Mouse (Mus musculus): ENCODE results near the gene Ino80b. TPM values are rescaled to one million over a fixed set of nuclear protein-coding genes. Genes with fewer than 3 reads are reported as not detected.

Ino80b gene
- polyA plus RNA-seq, 1 experiment from 2014 or later, result 16.1 TPM

GRCm38 (mm10) chr6:83155552-83156238 is 30.5 kb upstream of the Ino80b start:
- Histone ChIP-seq H3K9me3 (no peaks in the 10 kb centered on the region), H3K27ac (peak overlapping the region; percentile 65), H3K4me3 (peak overlapping the region; percentile 68), H3K36me3 (peaks cover 15% of the 10 kb centered on the region; the same call in 1 of the 2 replicates), H3K4me1 (peaks cover 31% of the 10 kb centered on the region), H3K27me3 (ENCODE audit: insufficient read depth, poor library complexity, severe bottlenecking) (peaks cover 33% of the 10 kb centered on the region)
- 8% methylated on average over 23 of the region's 23 CpGs for WGBS
- no peak for DNase-seq (ENCODE audit: low spot score)

GRCm38 (mm10) chr6:83153485-83153884 is 28.3 kb upstream of the Ino80b start:
- WGBS, result 70% methylated on average over 5 of the region's 5 CpGs
- no peak for DNase-seq (ENCODE audit: low spot score)
- Histone ChIP-seq H3K27ac (no peak overlapping the region), H3K9me3 (no peaks in the 10 kb centered on the region), H3K4me1 (peaks cover 34% of the 10 kb centered on the region), H3K27me3 (ENCODE audit: insufficient read depth, poor library complexity, severe bottlenecking) (peaks cover 24% of the 10 kb centered on the region; the same call in 1 of the 2 replicates), H3K4me3 (no peak overlapping the region), H3K36me3 (peaks cover 36% of the 10 kb centered on the region)

- Histone ChIP-seq H3K36me3 (peaks cover 39% of the 10 kb centered on the region), H3K27me3 (ENCODE audit: insufficient read depth, poor library complexity, severe bottlenecking) (peaks cover 24% of the 10 kb centered on the region; the same call in 1 of the 2 replicates), H3K9me3 (no peaks in the 10 kb centered on the region), H3K4me3 (no peak overlapping the region), H3K27ac (no peak overlapping the region), H3K4me1 (peaks cover 34% of the 10 kb centered on the region)
- 89% methylated on average over 12 of the region's 12 CpGs for WGBS
- no peak for DNase-seq (ENCODE audit: low spot score)
Observed at GRCm38 (mm10) chr6:83153038-83153437, 27.8 kb upstream of the Ino80b start.

GRCm38 (mm10) chr6:83151721-83152120 is 26.5 kb upstream of the Ino80b start:
- H3K27ac ChIP-seq, result no peak overlapping the region
- WGBS, result 17% methylated on average over 8 of the region's 8 CpGs
- peaks cover 17% of the 10 kb centered on the region; the same call in 1 of the 2 replicates for H3K27me3 ChIP-seq (ENCODE audit: insufficient read depth, poor library complexity, severe bottlenecking)
- H3K4me3 ChIP-seq, result peak overlapping the region; percentile 16; the same call in 1 of the 2 replicates
- H3K4me1 ChIP-seq, result peaks cover 41% of the 10 kb centered on the region
- no peaks in the 10 kb centered on the region for H3K9me3 ChIP-seq
- DNase-seq (ENCODE audit: low spot score), result no peak
- H3K36me3 ChIP-seq, result peaks cover 52% of the 10 kb centered on the region

GRCm38 (mm10) chr6:83147280-83147679 is 22.0 kb upstream of the Ino80b start:
- Histone ChIP-seq H3K27me3 (ENCODE audit: insufficient read depth, poor library complexity, severe bottlenecking) (no peaks in the 10 kb centered on the region), H3K4me3 (no peak overlapping the region), H3K4me1 (peaks cover 43% of the 10 kb centered on the region), H3K36me3 (peaks cover 45% of the 10 kb centered on the region), H3K9me3 (no peaks in the 10 kb centered on the region), H3K27ac (no peak overlapping the region)
- 57% methylated on average over 7 of the region's 7 CpGs for WGBS
- no peak for DNase-seq (ENCODE audit: low spot score)

- peak overlapping the region; percentile 47; the same call in 1 of the 2 replicates for H3K27ac ChIP-seq
- no peaks in the 10 kb centered on the region for H3K9me3 ChIP-seq
- H3K36me3 ChIP-seq, result peaks cover 41% of the 10 kb centered on the region
- H3K4me1 ChIP-seq, result peaks cover 40% of the 10 kb centered on the region
- 66% methylated on average over 9 of the region's 9 CpGs for whole genome bisulfite sequencing
- no peak for DNase-seq (ENCODE audit: low spot score)
- H3K27me3 ChIP-seq (ENCODE audit: insufficient read depth, poor library complexity, severe bottlenecking), result 0 out of 2 replicates have a peak, but pooled peaks cover 5% of the 10 kb centered on the region
- no peak overlapping the region for H3K4me3 ChIP-seq
Observed at GRCm38 (mm10) chr6:83145805-83146204, 20.6 kb upstream of the Ino80b start.

GRCm38 (mm10) chr6:83145209-83145608 is 20.0 kb upstream of the Ino80b start:
- no peaks in the 10 kb centered on the region for H3K9me3 ChIP-seq
- DNase-seq (ENCODE audit: low spot score), result no peak
- H3K4me1 ChIP-seq, result peaks cover 36% of the 10 kb centered on the region
- H3K27ac ChIP-seq, result no peak overlapping the region
- H3K27me3 ChIP-seq (ENCODE audit: insufficient read depth, poor library complexity, severe bottlenecking), result 0 out of 2 replicates have a peak, but pooled peaks cover 5% of the 10 kb centered on the region
- 55% methylated on average over 2 of the region's 2 CpGs for WGBS
- no peak overlapping the region for H3K4me3 ChIP-seq
- peaks cover 38% of the 10 kb centered on the region for H3K36me3 ChIP-seq

- no peak for DNase-seq (ENCODE audit: low spot score)
- Histone ChIP-seq H3K4me1 (peaks cover 52% of the 10 kb centered on the region), H3K4me3 (peak overlapping the region; percentile 60), H3K9me3 (no peaks in the 10 kb centered on the region), H3K27ac (peak overlapping the region; percentile 87; the same call in 1 of the 2 replicates), H3K36me3 (peaks cover 16% of the 10 kb centered on the region), H3K27me3 (ENCODE audit: insufficient read depth, poor library complexity, severe bottlenecking) (0 out of 2 replicates have a peak, but pooled peaks cover 5% of the 10 kb centered on the region)
- WGBS, result 36% methylated on average over 11 of the region's 11 CpGs
Observed at GRCm38 (mm10) chr6:83142886-83143285, 17.7 kb upstream of the Ino80b start.

GRCm38 (mm10) chr6:83142211-83142731 is 17.0 kb upstream of the Ino80b start:
- DNase-seq (ENCODE audit: low spot score), result no peak
- Histone ChIP-seq H3K27ac (peak overlapping the region; percentile 87), H3K27me3 (ENCODE audit: insufficient read depth, poor library complexity, severe bottlenecking) (0 out of 2 replicates have a peak, but pooled peaks cover 5% of the 10 kb centered on the region), H3K36me3 (peaks cover 10% of the 10 kb centered on the region), H3K4me1 (peaks cover 55% of the 10 kb centered on the region), H3K9me3 (no peaks in the 10 kb centered on the region), H3K4me3 (peak overlapping the region; percentile 60)
- WGBS, result 3% methylated on average over 41 of the region's 41 CpGs

GRCm38 (mm10) chr6:83141636-83142035 is 16.4 kb upstream of the Ino80b start:
- WGBS, result 39% methylated on average over 4 of the region's 4 CpGs
- H3K36me3 ChIP-seq, result peaks cover 3% of the 10 kb centered on the region; the same call in 1 of the 2 replicates
- no peak for DNase-seq (ENCODE audit: low spot score)
- H3K9me3 ChIP-seq, result no peaks in the 10 kb centered on the region
- H3K4me1 ChIP-seq, result peaks cover 56% of the 10 kb centered on the region
- 0 out of 2 replicates have a peak, but pooled peaks cover 5% of the 10 kb centered on the region for H3K27me3 ChIP-seq (ENCODE audit: insufficient read depth, poor library complexity, severe bottlenecking)
- H3K4me3 ChIP-seq, result peak overlapping the region; percentile 60
- peak overlapping the region; percentile 87 for H3K27ac ChIP-seq

- no peaks in the 10 kb centered on the region for H3K36me3 ChIP-seq
- peaks cover 16% of the 10 kb centered on the region for H3K27me3 ChIP-seq (ENCODE audit: insufficient read depth, poor library complexity, severe bottlenecking)
- WGBS, result 93% methylated on average over 8 of the region's 8 CpGs
- peaks cover 63% of the 10 kb centered on the region for H3K4me1 ChIP-seq
- no peak overlapping the region for H3K27ac ChIP-seq
- no peaks in the 10 kb centered on the region for H3K9me3 ChIP-seq
- no peak for DNase-seq (ENCODE audit: low spot score)
- no peak overlapping the region for H3K4me3 ChIP-seq
Observed at GRCm38 (mm10) chr6:83140044-83140443, 14.8 kb upstream of the Ino80b start.

- H3K4me3 ChIP-seq, result peak overlapping the region; percentile 79
- no peaks in the 10 kb centered on the region for H3K9me3 ChIP-seq
- DNase-seq (ENCODE audit: low spot score), result peak; percentile 80
- WGBS, result 2% methylated on average over 11 of the region's 11 CpGs
- H3K36me3 ChIP-seq, result no peaks in the 10 kb centered on the region
- peaks cover 20% of the 10 kb centered on the region for H3K27me3 ChIP-seq (ENCODE audit: insufficient read depth, poor library complexity, severe bottlenecking)
- H3K27ac ChIP-seq, result peak overlapping the region; percentile 99
- peaks cover 61% of the 10 kb centered on the region for H3K4me1 ChIP-seq
Observed at GRCm38 (mm10) chr6:83138056-83138455, 12.8 kb upstream of the Ino80b start.

- Histone ChIP-seq H3K9me3 (no peaks in the 10 kb centered on the region), H3K27ac (peak overlapping the region; percentile 99), H3K4me1 (peaks cover 56% of the 10 kb centered on the region), H3K36me3 (no peaks in the 10 kb centered on the region), H3K4me3 (peak overlapping the region; percentile 79), H3K27me3 (ENCODE audit: insufficient read depth, poor library complexity, severe bottlenecking) (peaks cover 20% of the 10 kb centered on the region)
- DNase-seq (ENCODE audit: low spot score), result peak; percentile 93
- WGBS, result 0% methylated on average over 12 of the region's 12 CpGs
Observed at GRCm38 (mm10) chr6:83137576-83137950, 12.3 kb upstream of the Ino80b start.
